In genomic region chr13:21750159-21751017, GRCm38 (mm10) we compare ENCODE assay signal across 8 mouse cellular contexts. TPM values are rescaled to one million over a fixed set of nuclear protein-coding genes. Genes with fewer than 3 reads are reported as not detected.
DNase-seq lines count a peak whose midpoint lies in the region; ATAC-seq lines count a peak whose summit lies in the region.
"Not testable (repeated sequence)": the region's sequence is repeated elsewhere in the genome, so short reads cannot be mapped to it uniquely, and the experiment has no call there.

Gene Hist1h4k, minus strand, starts transcription at chr13:21750505.

- WGBS in hindbrain, embryonic 11.5 days: under 1% methylated on average over 46 of the region's 56 CpGs
- under 1% methylated on average over 41 of the region's 56 CpGs for WGBS in lung, embryonic 16.5 days

- peak; percentile 85 for ATAC-seq in hindbrain, embryonic 11.5 days (ENCODE audit: low FRiP score)
- peak; percentile 83 for ATAC-seq in lung, embryonic 16.5 days (ENCODE audit: low read depth)

- not testable (repeated sequence) for H3K27me3 ChIP-seq in hindbrain, embryonic 11.5 days (ENCODE audit: control insufficient read depth, insufficient read depth, low read length); lung, embryonic 16.5 days (ENCODE audit: control insufficient read depth, insufficient read depth, low read depth, low read length)

- DNase-seq in Muller cell, postnatal 12 days (ENCODE audit: inconsistent ontology term): peak; percentile 81
- DNase-seq in cerebellum, adult 9-11 months: peak; percentile 96
- peak; percentile 84 to 90 for DNase-seq in frontal cortex, postnatal 10 days (ENCODE audit: low spot score in 2 of 2)
- DNase-seq in hindbrain, embryonic 11.5 days (ENCODE audit: low spot score): peak; percentile 97
- peak; percentile 93 for DNase-seq in layer of hippocampus, adult 9-11 months
- DNase-seq in ovary, adult 18-20 months (ENCODE audit: low spot score): peak; percentile 85
- DNase-seq in thymus, postnatal 0 days (ENCODE audit: low spot score): peak; percentile 95

- H3K9ac ChIP-seq in hindbrain, embryonic 11.5 days (ENCODE audit: low read depth, low read length): peak within 1 kb of the TSS; percentile 64
- peak within 1 kb of the TSS; percentile 74 for H3K9ac ChIP-seq in lung, embryonic 16.5 days (ENCODE audit: low read length)

- peak within 1 kb of the TSS; percentile 72 for H3K4me2 ChIP-seq in hindbrain, embryonic 11.5 days (replicated peaks; ENCODE audit: low read depth, low read length)
- H3K4me2 ChIP-seq in lung, embryonic 16.5 days (ENCODE audit: low read depth, low read length): peak within 1 kb of the TSS; percentile 61

- not testable (repeated sequence) for H3K9me3 ChIP-seq in hindbrain, embryonic 11.5 days (ENCODE audit: control insufficient read depth, low read length); lung, embryonic 16.5 days (ENCODE audit: control insufficient read depth, low read length)

- H3K27ac ChIP-seq in hindbrain, embryonic 11.5 days (ENCODE audit: low read depth, low read length): peak within 1 kb of the TSS; percentile 93
- peak within 1 kb of the TSS; percentile 97 for H3K27ac ChIP-seq in lung, embryonic 16.5 days (ENCODE audit: low read length)

- H3K36me3 ChIP-seq in hindbrain, embryonic 11.5 days (ENCODE audit: control insufficient read depth, insufficient read depth, low read length); lung, embryonic 16.5 days (ENCODE audit: control insufficient read depth, insufficient read depth, low read length): not testable (repeated sequence)

- H3K4me3 ChIP-seq in hindbrain, embryonic 11.5 days (ENCODE audit: low read depth, low read length): peak within 1 kb of the TSS; percentile 56
- H3K4me3 ChIP-seq in lung, embryonic 16.5 days (ENCODE audit: low read length): peak within 1 kb of the TSS; percentile 61

- H3K4me1 ChIP-seq in hindbrain, embryonic 11.5 days (replicated peaks; ENCODE audit: control insufficient read depth, insufficient read depth, low read length): not testable (repeated sequence)
- peaks cover 12% of the 10 kb centered on the region for H3K4me1 ChIP-seq in lung, embryonic 16.5 days (replicated peaks; ENCODE audit: control insufficient read depth, insufficient read depth, low read length)

RNA-seq across cellular contexts. Expression of gene Hist1h4k, which starts in this region (rescaled TPM):
- 2.4 and 8.0 TPM in 2 replicates for polyA plus RNA-seq in hindbrain, embryonic 11.5 days (2014; fragmentation: Nextera tagmentation; extraction: Ambion mirVana)
- 2.0 and 5.4 TPM in 2 replicates for polyA plus RNA-seq in lung, embryonic 16.5 days (2015; fragmentation: Nextera tagmentation; extraction: Ambion mirVana)
- 16.8 and 24.8 TPM in 2 replicates for polyA plus RNA-seq in thymus, postnatal 0 days (2015; fragmentation: Nextera tagmentation; extraction: Ambion mirVana)

Comparison
In these comparisons a context has a peak if more than half of its experiments do, and no peak if none do; other contexts are left out.
1. Peak in every context shown above with its lines: DNase-seq, ATAC-seq, H3K4me3 ChIP-seq and H3K27ac ChIP-seq.